Mouse (Mus musculus) regulatory T cell (primary cell): ENCODE measurements at regions not wholly inside any gene's neighbourhood (a gene's known extent, or its start where the extent isn't known, plus 50 kb on each side); places are given as distances from the start of the nearest gene placed in this dataset.

Experiments used
- in situ Hi-C: fragments of 300-600 bp; cut with MboI, MseI; formaldehyde crosslinking; loops from one replicate; pipeline ENCODE4 v1.15.1; 2025; ENCODE audit warnings: high pct_unique_total_duplicates

- in situ Hi-C loops, result loop anchor here (10.0 kb wide), 1 partner anchor 507 kb away; no protein-coding TSS in a partner anchor
Measured at GRCm38 (mm10) chr3:14381421-14381992, 99.0 kb upstream of the Slc7a12 start.

DNA sequence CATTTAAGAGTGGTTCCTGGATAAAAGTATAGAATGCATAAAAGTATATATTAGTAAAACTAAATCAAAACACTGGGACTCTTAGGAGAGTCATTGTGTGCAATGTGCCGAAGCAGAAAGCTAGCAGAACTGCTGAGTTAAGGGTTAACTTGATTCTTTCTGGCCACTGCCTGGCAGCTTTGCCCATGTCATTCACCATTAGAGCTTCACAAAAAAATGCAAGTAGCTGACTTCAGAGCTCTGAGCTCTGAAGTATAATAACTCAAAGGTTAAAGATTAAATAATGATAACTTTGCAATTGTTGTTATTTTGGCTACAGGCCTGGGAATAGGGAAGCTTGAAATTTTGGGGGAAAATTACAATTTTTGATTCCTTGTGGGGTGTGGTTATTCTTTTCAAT lies 89.8 kb upstream of the Slc7a12 start:
- in situ Hi-C loops, result no loop called here

DNA sequence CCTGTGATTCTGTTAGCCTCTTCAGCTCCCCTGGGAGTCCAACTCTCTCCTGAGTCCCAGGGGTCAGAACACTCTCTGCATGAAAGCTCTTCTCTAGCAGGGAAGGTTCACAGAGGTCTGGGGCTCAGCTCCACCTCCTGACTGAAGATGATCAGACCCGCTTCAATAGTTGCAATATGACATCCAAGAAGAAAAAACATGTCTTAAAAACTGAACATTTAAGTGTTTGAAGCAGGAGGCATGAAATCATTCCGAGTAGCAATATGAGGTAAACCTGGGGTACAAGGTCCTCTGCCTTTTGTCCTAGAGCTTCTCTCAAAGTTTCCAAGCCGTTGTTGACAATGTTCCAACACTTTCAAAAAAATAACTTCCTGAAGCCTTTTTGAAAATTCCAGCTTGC lies 81.8 kb upstream of the Slc7a12 start:
- in situ Hi-C loops, result no loop called here

- in situ Hi-C loops, result no loop called here
Measured at GRCm38 (mm10) chr3:14408435-14409125, 71.9 kb upstream of the Slc7a12 start.
